Mouse (Mus musculus) lung, postnatal 0 days (tissue): ENCODE data around the gene Smarca4. TPM values are rescaled to one million over a fixed set of nuclear protein-coding genes. Genes with fewer than 3 reads are reported as not detected.

ENCODE experiments used
- ATAC-seq: fragments of 200-750 bp; cut with Nextera tagmentation; 2 replicates; pipeline ENCODE4 v1.8.0; 2017; ENCODE audit warnings: moderate library complexity
- DNase-seq: peaks from one replicate; pipeline ENCODE4 v3.0.0-alpha.2; 2016; ENCODE audit warnings: low spot score
- H3K27ac ChIP-seq: fragments of 300-500 bp; sonication (generic); 2 replicates; pipeline ENCODE4 v1.5.1; 2014; ENCODE audit warnings: antibody characterized with exemption, mild to moderate bottlenecking, low read length, mixed read lengths
- H3K27me3 ChIP-seq: fragments of 300-500 bp; sonication (generic); replicated peaks from 2 replicates; pipeline ENCODE4 v1.6.1; 2014; ENCODE audit warnings: low read length, mixed read lengths; ENCODE audit not compliant: insufficient read depth
- H3K36me3 ChIP-seq: fragments of 300-500 bp; sonication (generic); 2 replicates; pipeline ENCODE4 v1.6.1; 2014; ENCODE audit warnings: low read length, mixed read lengths; ENCODE audit not compliant: insufficient read depth
- H3K4me1 ChIP-seq: fragments of 300-500 bp; sonication (generic); 2 replicates; pipeline ENCODE4 v1.6.1; 2014; ENCODE audit warnings: antibody characterized with exemption, low read depth, low read length, mixed read lengths; ENCODE audit not compliant: insufficient read depth
- H3K4me2 ChIP-seq: fragments of 300-500 bp; sonication (generic); replicated peaks from 2 replicates; pipeline ENCODE4 v1.6.1; 2014; ENCODE audit warnings: low read depth, mild to moderate bottlenecking, low read length, moderate library complexity, mixed read lengths
- H3K4me3 ChIP-seq: fragments of 300-500 bp; sonication (generic); 2 replicates; pipeline ENCODE4 v1.5.1; 2014; ENCODE audit warnings: low read depth, low read length
- H3K9ac ChIP-seq: fragments of 300-500 bp; sonication (generic); replicated peaks from 2 replicates; pipeline ENCODE4 v1.6.1; 2014; ENCODE audit warnings: low read depth, mild to moderate bottlenecking
- H3K9me3 ChIP-seq: fragments of 300-500 bp; sonication (generic); 2 replicates; pipeline ENCODE4 v1.6.1; 2016; ENCODE audit warnings: low read length, mixed read lengths
- CTCF ChIP-seq: IDR thresholded peaks from 2 replicates; pipeline ENCODE4 v1.5.1; 2016; ENCODE audit warnings: antibody characterized with exemption, mild to moderate bottlenecking
- EP300 ChIP-seq: IDR thresholded peaks from 2 replicates; pipeline ENCODE4 v1.6.1; 2016; ENCODE audit warnings: antibody characterized with exemption, mild to moderate bottlenecking, control low read depth
- WGBS: fragments of 180-500 bp; shearing (Covaris S2); extraction: QIAGEN DNeasy Blood & Tissue Kit; methylation state at CpG from one replicate; pipeline ENCODE4 v1.1.7; 2014; 5-methylcytosine and 5-hydroxymethylcytosine counted together
- polyA plus RNA-seq: library from polyadenylated mRNA; unstranded; fragments of >200 nt; fragmentation: Nextera tagmentation; extraction: Ambion mirVana; gene quantifications from 2 replicates; pipeline ENCODE4 v1.2.1, GENCODE M21; 2015

Smarca4 gene
- polyA plus RNA-seq, 1 experiment from 2014 or later: 22.3 TPM

GRCm38 (mm10) chr9:21598198-21598597, 17.8 kb upstream of the Smarca4 start:
- Histone ChIP-seq H3K27ac (no peak overlapping the region), H3K27me3 (no peaks in the 10 kb centered on the region), H3K9ac (no peak overlapping the region), H3K9me3 (no peaks in the 10 kb centered on the region), H3K4me2 (no peak overlapping the region), H3K36me3 (no peaks in the 10 kb centered on the region), H3K4me1 (0 out of 2 replicates have a peak, but pooled peaks cover 6% of the 10 kb centered on the region), H3K4me3 (no peak overlapping the region)
- DNase-seq (no peak), ATAC-seq (no peak)
- WGBS: 24% methylated on average over 2 of the region's 2 CpGs
- TF ChIP-seq EP300 (no peak), CTCF (peak; percentile 43)

- H3K27me3 ChIP-seq: no peaks in the 10 kb centered on the region
- 68% methylated on average over 3 of the region's 3 CpGs for WGBS
- H3K36me3 ChIP-seq: no peaks in the 10 kb centered on the region
- TF ChIP-seq EP300: no peak
- TF ChIP-seq CTCF: no peak
- H3K4me2 ChIP-seq: no peak overlapping the region
- no peaks in the 10 kb centered on the region for H3K4me1 ChIP-seq
- DNase-seq (no peak), ATAC-seq (no peak)
- no peak overlapping the region for H3K27ac ChIP-seq
- H3K9ac ChIP-seq: no peak overlapping the region
- H3K4me3 ChIP-seq: no peak overlapping the region
- no peaks in the 10 kb centered on the region for H3K9me3 ChIP-seq
These were observed 15.8 kb upstream of the Smarca4 start for GRCm38 (mm10) chr9:21600186-21600585.

- Histone ChIP-seq H3K4me1 (no peaks in the 10 kb centered on the region), H3K27ac (no peak overlapping the region), H3K9me3 (no peaks in the 10 kb centered on the region), H3K9ac (no peak overlapping the region), H3K27me3 (no peaks in the 10 kb centered on the region), H3K4me2 (no peak overlapping the region), H3K36me3 (no peaks in the 10 kb centered on the region), H3K4me3 (no peak overlapping the region)
- WGBS: 64% methylated on average over 2 of the region's 2 CpGs
- no peak for TF ChIP-seq EP300
- no peak for TF ChIP-seq CTCF
- ATAC-seq: no peak
- DNase-seq: no peak
These were observed 14.9 kb upstream of the Smarca4 start for GRCm38 (mm10) chr9:21601073-21601472.

- no peak overlapping the region for H3K9ac ChIP-seq
- H3K9me3 ChIP-seq: no peaks in the 10 kb centered on the region
- no peaks in the 10 kb centered on the region for H3K4me1 ChIP-seq
- H3K4me2 ChIP-seq: no peak overlapping the region
- no peaks in the 10 kb centered on the region for H3K27me3 ChIP-seq
- peak; percentile 78 for ATAC-seq
- no peak for TF ChIP-seq EP300
- peak; percentile 87 for TF ChIP-seq CTCF
- H3K36me3 ChIP-seq: no peaks in the 10 kb centered on the region
- peak; percentile 90 for DNase-seq
- no peak overlapping the region for H3K27ac ChIP-seq
- H3K4me3 ChIP-seq: no peak overlapping the region
- 48% methylated on average over 10 of the region's 10 CpGs for WGBS
These were observed 14.1 kb upstream of the Smarca4 start for GRCm38 (mm10) chr9:21601722-21602399.

GRCm38 (mm10) chr9:21604119-21604518, 11.8 kb upstream of the Smarca4 start:
- Histone ChIP-seq H3K27ac (no peak overlapping the region), H3K9ac (no peak overlapping the region), H3K4me1 (no peaks in the 10 kb centered on the region), H3K4me3 (no peak overlapping the region), H3K36me3 (no peaks in the 10 kb centered on the region), H3K9me3 (no peaks in the 10 kb centered on the region), H3K27me3 (no peaks in the 10 kb centered on the region), H3K4me2 (no peak overlapping the region)
- 0 out of 2 replicates have a peak, but pooled peaks have one; percentile 9 for TF ChIP-seq CTCF
- TF ChIP-seq EP300: no peak
- WGBS: 73% methylated on average over 5 of the region's 5 CpGs
- ATAC-seq: no peak
- no peak for DNase-seq

- ATAC-seq (no peak), DNase-seq (no peak)
- Histone ChIP-seq H3K27ac (no peak overlapping the region), H3K9ac (no peak overlapping the region), H3K36me3 (no peaks in the 10 kb centered on the region), H3K4me3 (no peak overlapping the region), H3K27me3 (no peaks in the 10 kb centered on the region), H3K4me2 (no peak overlapping the region), H3K9me3 (no peaks in the 10 kb centered on the region), H3K4me1 (no peaks in the 10 kb centered on the region)
- WGBS: 72% methylated on average over 5 of the region's 5 CpGs
- no peak for TF ChIP-seq CTCF
- TF ChIP-seq EP300: no peak
These were observed 10.1 kb upstream of the Smarca4 start for GRCm38 (mm10) chr9:21605865-21606264.

- Histone ChIP-seq H3K9me3 (no peaks in the 10 kb centered on the region), H3K27ac (no peak overlapping the region), H3K9ac (no peak overlapping the region), H3K4me3 (no peak overlapping the region), H3K27me3 (no peaks in the 10 kb centered on the region), H3K4me1 (no peaks in the 10 kb centered on the region), H3K4me2 (no peak overlapping the region), H3K36me3 (no peaks in the 10 kb centered on the region)
- ATAC-seq (no peak), DNase-seq (no peak)
- TF ChIP-seq CTCF: no peak
- TF ChIP-seq EP300: no peak
- WGBS: 89% methylated on average over 1 of the region's 1 CpGs
These were observed 9.3 kb upstream of the Smarca4 start for GRCm38 (mm10) chr9:21606648-21607047.
